Mouse (Mus musculus) megakaryocyte progenitor cell, adult 5-6 weeks (primary cell): Measurements from ENCODE around the gene Exosc5. TPM values are rescaled to one million over a fixed set of nuclear protein-coding genes. Genes with fewer than 3 reads are reported as not detected.

ENCODE experiments used
- ATAC-seq: replicated peaks from 2 replicates; pipeline ENCODE4 v1.8.0; 2016; ENCODE audit warnings: mild to moderate bottlenecking, moderate TSS enrichment, inconsistent platforms; ENCODE audit not compliant: poor library complexity
- total RNA-seq, 2 experiments: library from RNA; stranded (forward) in 1 of 2; stranded (reverse) in 1 of 2; fragments of 157-497, 149-512 nt in 1 of 2; fragments of 200-1000 nt in 1 of 2; gene quantifications; 2 replicates each; pipeline versions ENCODE4 v1.2.3 to v1.2.4; 2015 to 2017

The Exosc5 gene
- total RNA-seq, 2 experiments from 2014 or later, result 71.8 to 84.9 TPM

DNA sequence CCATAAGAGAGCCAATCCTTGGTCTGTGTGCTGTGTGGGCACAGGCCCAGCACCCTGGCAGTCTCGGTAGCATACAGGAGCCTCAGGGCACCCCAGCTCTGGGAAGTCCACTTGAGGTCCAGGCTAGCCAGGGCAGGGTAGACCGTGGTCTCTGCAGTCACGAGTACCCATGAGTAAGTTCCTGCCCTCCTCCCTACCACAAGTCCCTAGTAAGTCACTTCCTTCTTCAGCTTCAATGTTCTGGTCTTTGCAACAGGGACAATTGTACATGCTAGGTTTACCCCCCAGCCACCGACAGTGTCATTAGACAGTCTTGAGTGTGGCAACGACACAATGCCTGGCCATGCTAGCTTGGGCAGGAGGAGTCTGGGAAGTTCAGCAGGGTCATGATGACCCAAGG, 26.3 kb upstream of the Exosc5 start:
- ATAC-seq, result peak; percentile 85

- ATAC-seq, result no peak
Observed at GRCm38 (mm10) chr7:25636373-25636772, 22.6 kb upstream of the Exosc5 start.

DNA sequence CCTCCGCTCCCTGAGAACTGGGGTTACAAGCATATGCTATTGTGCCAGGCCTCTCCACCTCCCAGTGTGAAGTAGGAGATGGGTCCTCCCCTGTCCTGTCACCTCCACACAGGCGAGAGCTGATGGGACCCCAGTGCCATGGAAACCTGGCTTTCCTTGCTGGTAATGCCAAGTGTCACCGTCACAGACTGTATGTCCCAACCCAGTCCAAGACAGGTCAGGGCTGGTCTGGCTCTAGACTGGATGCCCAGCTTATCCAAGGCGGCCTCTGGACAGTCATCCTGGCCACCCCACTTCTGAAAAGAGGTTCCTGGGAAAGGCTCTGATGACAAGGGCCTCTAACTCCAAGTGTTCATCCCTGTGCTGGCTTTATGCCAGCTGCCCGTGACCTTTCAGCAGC, 21.9 kb upstream of the Exosc5 start:
- no peak for ATAC-seq

- ATAC-seq, result no peak
Observed at GRCm38 (mm10) chr7:25639754-25640153, 19.2 kb upstream of the Exosc5 start.

- ATAC-seq, result 0 out of 2 replicates have a peak, but pooled peaks have one; percentile 17
Observed at GRCm38 (mm10) chr7:25644136-25644535, 14.8 kb upstream of the Exosc5 start.

DNA sequence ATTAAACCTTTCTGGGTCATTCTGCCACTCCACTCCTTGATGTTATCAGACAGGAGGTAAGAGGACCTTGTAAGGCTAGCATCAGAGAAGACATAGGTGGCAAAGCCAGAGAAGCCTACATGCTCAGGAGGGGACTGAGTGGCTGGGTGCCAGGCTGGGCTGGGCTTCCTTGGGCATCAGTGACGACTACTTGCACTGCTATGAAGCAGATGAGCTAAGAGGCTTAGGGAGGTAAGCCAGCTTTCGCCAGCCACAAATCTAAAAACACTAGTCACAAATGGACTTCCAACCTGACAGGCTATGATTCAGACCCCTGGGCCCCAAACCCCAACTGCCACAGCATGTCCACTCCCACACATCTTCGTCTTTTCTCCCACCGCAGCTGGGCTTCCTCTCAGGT, 14.3 kb upstream of the Exosc5 start:
- ATAC-seq, result peak; percentile 48

DNA sequence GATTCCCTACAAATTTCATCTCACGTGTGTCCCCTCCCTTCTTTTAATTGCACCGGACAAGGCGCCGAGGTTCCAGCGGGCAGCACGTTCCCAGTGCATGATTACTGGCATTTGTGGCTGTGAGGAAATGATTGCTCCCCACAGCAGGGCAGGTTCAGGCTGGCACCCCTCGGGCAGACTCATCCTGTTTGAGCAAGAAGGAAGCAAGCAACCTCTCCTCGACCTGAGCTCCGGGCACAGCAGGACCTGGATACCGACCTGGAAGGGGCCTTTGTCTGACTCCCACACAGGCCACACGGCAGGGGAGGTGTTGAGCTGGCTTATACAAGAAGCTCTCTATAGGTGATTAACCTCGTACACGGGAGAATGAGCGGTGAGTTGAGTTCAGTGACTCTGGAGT, 13.9 kb upstream of the Exosc5 start:
- ATAC-seq, result peak; percentile 36

DNA sequence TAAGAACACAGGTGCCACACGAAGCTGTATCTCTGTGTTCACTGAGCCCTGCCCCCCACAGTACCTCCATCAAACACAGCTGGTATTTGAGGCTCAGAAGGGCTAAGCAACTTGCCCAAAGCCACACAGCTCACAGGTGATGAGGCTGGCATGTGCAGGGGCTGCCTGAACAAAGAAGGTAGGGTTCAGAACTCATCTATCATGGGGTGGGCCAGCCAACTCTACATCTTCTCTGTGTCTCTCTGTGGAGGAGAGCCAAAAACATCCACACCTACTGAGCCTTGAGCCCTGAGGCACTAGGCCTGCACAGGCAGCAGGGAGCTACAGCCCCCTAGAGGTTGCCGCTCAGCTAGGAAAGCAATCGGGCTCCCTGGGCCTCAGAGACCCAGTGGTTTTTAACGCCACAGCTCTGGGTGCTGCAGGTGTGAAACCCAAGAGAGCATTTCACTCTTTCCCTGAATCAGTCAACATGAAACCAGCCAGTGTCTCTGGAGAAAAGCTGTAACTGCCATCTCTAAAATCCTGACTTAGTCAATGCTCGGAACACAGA, 11.3 kb upstream of the Exosc5 start:
- ATAC-seq, result peak; percentile 26

DNA sequence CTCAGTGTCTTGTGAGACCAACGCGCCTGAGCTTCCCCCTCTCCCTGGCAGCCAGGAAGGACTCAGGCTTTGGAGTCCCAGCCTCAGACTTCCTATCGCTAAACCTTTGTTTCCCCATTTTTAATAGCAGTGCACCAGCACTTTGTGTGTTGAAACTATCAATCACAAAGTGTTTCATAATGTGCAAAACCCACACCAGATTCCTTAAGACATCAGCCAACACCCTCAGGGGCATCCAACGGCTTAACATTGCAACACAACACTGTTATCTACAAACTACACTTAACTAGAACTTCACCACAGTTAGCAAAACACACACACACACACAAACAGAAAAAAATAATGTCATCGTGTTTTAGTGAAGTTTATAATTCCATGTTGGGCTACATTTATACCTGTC, 9.1 kb upstream of the Exosc5 start:
- peak; percentile 58 for ATAC-seq

- ATAC-seq, result peak; percentile 67
Observed at GRCm38 (mm10) chr7:25651281-25651680, 7.7 kb upstream of the Exosc5 start.

- no peak for ATAC-seq
Observed at GRCm38 (mm10) chr7:25652244-25652759, 6.7 kb upstream of the Exosc5 start.

GRCm38 (mm10) chr7:25655601-25656428, 3.1 kb upstream of the Exosc5 start:
- no peak for ATAC-seq

DNA sequence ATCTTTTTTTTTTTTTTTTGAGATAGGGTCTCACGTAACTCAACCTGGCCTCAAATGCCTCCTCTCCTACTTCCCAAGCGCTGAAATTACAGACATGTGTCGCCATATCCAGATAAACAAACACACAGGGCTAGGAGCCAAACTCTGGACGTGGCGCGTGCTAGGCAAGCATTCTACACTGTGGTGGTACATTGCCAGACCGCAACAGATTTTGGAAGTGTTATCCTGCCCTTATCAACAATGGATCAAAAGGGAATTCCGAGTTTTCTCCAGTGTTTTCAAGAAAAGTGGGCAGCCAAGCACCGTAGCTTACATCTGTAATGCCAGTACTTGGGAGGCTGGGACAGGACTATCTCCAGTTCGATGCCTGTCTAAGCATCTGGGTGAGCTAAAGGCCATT, 1.2 kb upstream of the Exosc5 start:
- ATAC-seq, result no peak

DNA sequence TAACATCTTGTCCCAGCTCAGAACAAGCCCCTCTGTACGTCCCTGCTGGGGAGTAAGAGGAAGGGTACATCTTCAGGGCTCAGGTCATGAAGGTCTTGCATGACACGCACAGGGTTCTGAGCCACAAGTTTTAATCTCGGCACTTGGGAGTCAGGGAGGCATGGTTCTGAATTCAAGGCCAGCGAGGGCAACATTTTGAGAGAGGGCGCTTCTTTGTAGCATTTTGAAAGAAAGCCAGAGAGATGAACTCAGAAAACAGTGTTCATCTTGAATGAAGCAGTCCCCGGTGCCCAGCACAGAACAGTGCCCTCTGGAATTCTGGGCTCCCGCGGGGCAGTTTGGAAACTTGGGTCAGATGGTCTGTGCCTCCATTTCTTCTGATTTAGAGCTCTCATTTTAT, 7.4 kb downstream of the Exosc5 start:
- ATAC-seq, result no peak

DNA sequence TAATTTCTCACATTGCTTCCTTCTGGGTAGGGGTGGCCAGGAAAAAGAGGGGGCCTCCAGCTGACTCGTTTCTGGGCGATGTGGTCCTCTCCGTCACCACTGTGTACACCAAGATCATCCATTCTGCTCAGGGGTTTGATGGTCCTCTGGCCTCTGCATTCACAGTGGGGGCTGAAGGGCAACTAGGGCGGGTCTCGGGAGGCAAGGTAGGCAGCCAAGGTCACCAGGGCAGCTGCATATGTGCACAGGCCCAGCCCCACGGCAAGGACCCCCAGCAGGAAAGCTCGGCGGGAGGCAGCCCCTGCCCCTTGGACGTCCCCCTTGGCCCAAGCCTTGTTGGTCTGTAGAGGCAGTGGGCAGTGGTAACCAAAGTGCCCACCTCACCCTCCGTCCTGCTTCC, 10.2 kb downstream of the Exosc5 start:
- ATAC-seq, result no peak

DNA sequence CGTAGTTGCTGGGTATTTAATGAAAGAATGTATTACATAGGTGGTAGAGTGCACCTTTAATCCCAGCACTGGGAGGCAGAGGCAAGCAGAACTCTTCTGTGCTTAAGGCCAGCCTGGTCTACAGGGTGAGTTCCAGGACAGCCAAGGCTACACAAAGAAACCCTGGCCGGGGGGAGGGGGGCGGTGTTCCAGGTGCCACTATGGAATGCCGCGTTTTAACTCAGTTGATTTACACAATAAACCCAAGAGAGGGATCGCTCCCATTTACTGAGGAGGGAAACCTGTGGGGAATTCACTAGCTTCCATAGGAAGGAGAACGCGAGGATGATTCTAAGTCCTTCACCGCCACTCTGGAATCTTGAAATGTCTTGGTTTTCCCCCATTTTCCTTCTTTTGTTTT, 10.7 kb downstream of the Exosc5 start:
- ATAC-seq, result no peak

DNA sequence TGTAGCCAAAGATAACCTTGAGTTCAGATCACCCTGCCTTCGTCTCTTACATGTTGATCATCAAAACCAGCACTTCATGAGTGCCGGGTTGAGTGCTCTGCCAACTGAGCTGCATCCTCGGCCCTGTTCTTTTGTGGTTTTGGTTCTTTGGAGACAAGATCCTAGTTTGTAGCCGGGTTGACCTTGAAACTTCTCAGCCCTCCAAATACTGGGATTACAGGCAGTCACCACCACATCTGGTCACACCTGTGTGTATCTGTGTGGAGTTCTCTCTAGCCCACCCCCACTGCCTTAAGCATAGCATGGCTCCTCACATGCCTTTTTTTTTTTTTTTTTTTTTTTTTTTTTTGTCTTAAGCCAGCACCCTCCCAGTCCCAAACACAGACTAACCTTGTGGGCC, 11.1 kb downstream of the Exosc5 start:
- no peak for ATAC-seq

- no peak for ATAC-seq
Observed at GRCm38 (mm10) chr7:25671686-25672085, 12.7 kb downstream of the Exosc5 start.

- ATAC-seq, result 0 out of 2 replicates have a peak, but pooled peaks have one; percentile 32
Observed at GRCm38 (mm10) chr7:25672442-25672841, 13.5 kb downstream of the Exosc5 start.

DNA sequence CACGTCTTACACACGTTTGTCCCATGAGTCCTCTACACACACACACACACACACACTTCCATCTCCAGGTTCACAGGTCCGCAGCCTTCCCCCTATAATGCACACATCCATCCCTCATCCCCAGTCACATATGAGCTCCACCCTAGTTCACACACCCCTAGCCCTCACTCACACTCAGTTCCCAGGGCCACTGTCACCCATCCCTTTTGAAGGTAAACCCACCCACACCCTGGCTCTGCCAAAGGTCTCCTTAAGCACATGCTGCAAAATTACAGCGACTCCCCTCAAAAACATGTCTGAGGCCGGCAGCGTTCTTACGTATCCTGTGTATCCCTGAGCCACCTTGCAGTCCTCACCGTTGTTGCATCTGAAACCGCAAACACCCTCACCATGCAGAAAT, 15.3 kb downstream of the Exosc5 start:
- ATAC-seq, result peak; percentile 32

DNA sequence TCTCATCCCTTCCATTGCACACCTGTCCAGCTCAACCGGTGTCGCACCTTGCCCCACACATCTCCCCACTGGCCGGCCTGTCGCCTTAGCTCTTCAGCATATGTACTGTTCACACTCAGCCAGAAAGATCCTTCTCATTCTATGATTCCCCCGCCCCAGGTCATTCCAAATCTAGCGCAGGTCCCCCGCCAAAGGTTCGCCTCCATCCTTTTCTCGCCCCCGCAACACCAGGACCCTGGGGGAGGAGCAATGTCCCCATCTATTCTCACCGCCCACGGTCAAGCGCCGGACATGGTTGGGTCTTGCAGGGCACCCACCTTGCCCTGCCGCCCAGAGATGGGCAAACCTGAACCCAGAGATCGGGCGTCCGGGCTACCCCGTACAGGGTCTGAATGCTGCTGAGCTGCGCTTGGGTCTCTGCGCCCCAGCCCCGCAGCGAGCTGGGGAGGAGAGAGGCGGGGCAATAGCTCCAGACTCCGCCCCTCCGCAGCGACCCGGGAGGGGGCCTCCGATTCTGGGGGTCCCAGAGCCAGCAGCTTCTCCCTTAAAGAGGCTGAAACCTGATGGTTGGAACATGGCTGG, 15.8 kb downstream of the Exosc5 start, which contains the start of gene Tmem91:
Gene Tmem91 (minus strand): TSS at position 448 of the 582 bp plus-strand sequence.
- peak; percentile 33 for ATAC-seq

- no peak for ATAC-seq
Observed at GRCm38 (mm10) chr7:25675405-25675804, 16.4 kb downstream of the Exosc5 start.
